Mouse (Mus musculus): ENCODE measurements at regions not wholly inside any gene's neighbourhood (a gene's known extent, or its start where the extent isn't known, plus 50 kb on each side); places are given as distances from the start of the nearest gene placed in this dataset.

DNA sequence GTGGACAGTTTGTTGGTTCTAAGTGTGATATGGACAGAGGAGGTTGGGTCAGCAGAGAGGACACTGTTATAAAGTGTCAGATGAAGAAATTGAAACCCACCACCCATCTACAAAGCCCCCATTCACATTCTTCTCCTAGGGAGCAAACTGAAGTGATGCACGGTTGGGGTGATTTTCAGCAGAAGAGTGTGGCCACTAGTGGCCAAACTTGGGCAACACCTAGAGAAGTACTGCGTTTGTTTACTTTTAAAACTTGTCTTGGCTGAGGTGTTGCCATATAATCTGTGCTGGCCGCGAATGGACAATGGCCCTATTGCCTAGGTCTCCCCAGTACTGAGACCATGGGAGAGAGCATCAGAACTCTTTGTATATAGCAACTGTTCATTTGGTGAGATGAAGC is 150.8 kb upstream of the Cox10 start:
- no peak for DNase-seq (ENCODE audit: extremely low spot score, low spot score)

DNA sequence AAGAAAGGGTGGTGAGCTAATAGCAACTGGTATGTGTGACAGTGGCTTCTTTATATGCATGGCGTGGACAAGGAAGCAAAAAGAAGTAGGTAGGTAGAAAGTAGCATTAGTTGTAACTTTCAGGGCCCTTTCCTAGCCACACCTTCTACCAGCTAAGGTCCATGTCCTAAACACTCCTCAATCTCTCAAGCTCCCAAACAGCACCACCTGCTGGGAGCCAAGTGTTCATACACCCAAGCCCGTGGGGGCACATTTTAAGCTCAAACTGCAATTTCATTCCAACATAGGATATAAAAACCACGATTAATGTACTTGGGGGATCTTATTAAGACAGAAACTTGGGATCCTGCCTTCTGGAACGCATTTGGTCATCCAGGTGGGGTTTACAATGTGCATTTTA is 141.6 kb upstream of the Cox10 start:
- DNase-seq (ENCODE audit: extremely low spot score, low spot score), result no peak

GRCm38 (mm10) chr11:64217181-64217580 is 137.9 kb upstream of the Cox10 start:
- no peak for DNase-seq (ENCODE audit: extremely low spot score, low spot score)

DNA sequence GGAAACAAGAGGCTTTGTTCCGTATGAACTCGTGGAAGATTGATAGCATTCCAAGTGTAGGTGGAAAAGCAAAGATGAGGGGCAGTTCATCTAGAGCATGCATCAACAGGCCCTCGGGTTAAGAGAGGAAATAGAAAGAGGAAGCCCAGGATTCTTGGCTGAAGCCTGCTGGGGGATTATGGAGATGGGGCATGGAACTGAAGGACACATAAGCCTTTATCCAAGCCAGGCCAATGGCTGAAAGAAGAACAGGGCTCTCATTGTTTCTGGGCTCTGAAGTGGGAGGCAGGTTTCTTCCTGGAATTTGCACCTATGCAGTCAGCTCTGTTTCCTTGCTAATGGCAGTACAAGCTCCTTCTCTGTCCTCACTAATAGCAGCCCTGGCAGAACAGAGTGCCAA is 131.6 kb upstream of the Cox10 start:
- no peak for DNase-seq (ENCODE audit: extremely low spot score, low spot score)

- no peak for DNase-seq (ENCODE audit: extremely low spot score, low spot score)
These were observed 129.0 kb upstream of the Cox10 start for GRCm38 (mm10) chr11:64208306-64208705.

DNA sequence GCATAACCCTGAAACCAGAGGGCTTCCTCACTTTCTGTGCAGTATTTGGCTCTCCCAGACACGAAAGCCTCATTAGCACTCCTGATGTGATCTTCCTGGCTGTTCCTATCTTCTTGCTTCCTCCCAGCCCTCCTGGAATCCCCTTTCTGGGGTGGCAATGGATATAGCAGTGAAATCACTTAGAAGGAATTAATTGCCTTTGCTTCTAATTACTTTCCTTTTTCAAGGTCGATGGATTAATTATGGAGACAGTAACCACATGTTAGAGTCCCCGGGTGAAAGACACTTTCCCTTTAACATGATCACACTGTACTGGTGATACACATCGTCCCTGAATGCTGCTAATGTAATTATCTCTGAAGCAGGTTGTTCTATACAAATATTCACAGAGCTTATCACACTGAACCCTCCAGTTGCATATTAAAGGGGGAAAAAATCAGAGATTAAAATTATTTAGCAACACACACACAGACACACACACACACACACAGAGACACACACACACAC is 128.1 kb upstream of the Cox10 start:
- DNase-seq (ENCODE audit: extremely low spot score, low spot score), result no peak

- DNase-seq (ENCODE audit: extremely low spot score, low spot score), result no peak
These were observed 126.9 kb upstream of the Cox10 start for GRCm38 (mm10) chr11:64206155-64206554.

- DNase-seq (ENCODE audit: extremely low spot score, low spot score), result no peak
These were observed 125.8 kb upstream of the Cox10 start for GRCm38 (mm10) chr11:64205069-64205468.

DNA sequence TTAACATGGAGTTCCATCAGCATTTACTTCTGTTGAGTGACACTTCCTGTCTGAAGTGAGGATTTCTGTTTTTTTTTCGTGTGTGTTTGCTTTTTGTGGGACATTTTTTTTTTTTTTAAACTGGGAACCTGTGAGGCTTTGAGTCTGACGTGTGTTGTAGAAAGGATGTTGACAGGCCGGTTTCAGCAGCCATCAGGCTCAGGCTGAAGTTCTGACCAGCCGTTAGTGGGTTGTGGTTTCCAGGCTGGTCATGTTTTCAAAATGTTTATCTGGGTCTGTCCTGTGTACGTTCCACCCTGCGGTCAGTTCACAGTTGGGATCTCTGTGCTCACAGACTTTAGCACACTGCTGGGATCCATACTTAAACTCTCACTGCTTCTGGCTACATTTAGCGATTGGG is 125.0 kb upstream of the Cox10 start:
- DNase-seq (ENCODE audit: extremely low spot score, low spot score), result no peak

- no peak for DNase-seq (ENCODE audit: extremely low spot score, low spot score)
These were observed 121.6 kb upstream of the Cox10 start for GRCm38 (mm10) chr11:64200874-64201273.

GRCm38 (mm10) chr11:64195272-64195671 is 116.0 kb upstream of the Cox10 start:
- DNase-seq (ENCODE audit: extremely low spot score, low spot score), result no peak

DNA sequence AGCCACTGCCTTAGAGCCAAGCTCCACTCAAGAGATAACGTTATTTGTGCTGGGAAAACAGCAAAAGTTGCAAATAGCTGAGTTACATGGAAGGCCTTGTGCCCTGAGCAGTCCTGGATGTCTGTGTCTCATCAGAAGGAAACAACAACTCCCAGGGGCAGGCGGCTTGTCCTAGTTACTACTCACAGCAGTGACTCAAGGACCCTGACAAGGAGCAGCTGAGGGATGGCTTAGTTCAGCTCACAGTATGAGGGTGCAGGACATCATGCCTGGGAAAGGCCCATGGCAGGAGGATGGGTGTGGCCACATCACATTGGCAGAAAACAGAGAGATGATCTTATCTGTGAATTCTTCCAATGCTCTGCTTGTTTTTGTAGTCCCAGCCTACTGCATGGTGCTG is 109.4 kb upstream of the Cox10 start:
- DNase-seq (ENCODE audit: extremely low spot score, low spot score), result no peak

DNA sequence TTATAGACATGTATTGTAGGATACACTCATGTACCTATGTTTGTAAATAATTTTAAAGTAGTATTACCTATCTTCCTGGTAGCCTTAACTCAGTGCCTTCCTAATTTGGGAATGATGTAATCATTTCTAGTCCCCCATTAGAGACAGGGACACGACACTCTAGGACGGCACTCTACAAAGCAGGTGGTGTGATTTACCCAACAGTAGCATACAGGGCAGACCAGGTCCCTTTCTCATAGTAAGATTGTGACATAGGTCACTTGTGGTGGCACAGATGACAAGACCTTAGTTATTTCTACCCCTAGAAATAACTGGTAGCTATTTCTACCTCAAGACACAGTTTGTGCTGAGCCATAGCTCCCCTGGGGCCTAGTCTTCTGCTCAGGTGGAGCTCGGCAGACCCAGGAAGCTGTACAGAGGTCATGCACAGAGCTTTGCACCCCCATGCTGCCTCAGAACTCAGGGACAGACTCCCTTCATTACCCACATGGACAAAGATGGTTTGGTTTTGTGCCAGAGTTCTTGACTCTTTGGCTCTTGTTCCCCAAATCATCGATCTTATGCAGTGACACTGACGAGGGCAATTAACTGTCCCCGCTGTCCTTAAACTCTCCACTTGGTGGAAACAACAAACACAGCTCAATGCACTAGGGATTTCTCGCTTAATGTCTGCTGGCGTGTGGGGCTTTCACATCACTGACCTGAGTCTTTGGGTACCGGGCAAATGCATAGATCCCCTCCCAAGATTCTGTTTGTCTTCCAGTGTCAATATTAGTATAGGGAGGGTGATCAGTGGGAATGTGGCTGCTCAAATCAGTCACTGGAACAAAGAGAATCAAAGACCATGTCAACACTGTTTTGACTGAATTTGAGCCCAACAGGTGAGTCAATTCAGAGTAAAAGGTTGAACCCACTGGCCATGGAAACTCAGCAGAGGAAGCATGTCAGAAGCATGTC is 108.5 kb upstream of the Cox10 start:
- DNase-seq (ENCODE audit: extremely low spot score, low spot score), result no peak

GRCm38 (mm10) chr11:64187007-64187406 is 107.7 kb upstream of the Cox10 start:
- DNase-seq (ENCODE audit: extremely low spot score, low spot score), result no peak

GRCm38 (mm10) chr11:64186590-64186989 is 107.3 kb upstream of the Cox10 start:
- no peak for DNase-seq (ENCODE audit: extremely low spot score, low spot score)

- DNase-seq (ENCODE audit: extremely low spot score, low spot score), result no peak
These were observed 100.8 kb upstream of the Cox10 start for GRCm38 (mm10) chr11:64180036-64180435.

DNA sequence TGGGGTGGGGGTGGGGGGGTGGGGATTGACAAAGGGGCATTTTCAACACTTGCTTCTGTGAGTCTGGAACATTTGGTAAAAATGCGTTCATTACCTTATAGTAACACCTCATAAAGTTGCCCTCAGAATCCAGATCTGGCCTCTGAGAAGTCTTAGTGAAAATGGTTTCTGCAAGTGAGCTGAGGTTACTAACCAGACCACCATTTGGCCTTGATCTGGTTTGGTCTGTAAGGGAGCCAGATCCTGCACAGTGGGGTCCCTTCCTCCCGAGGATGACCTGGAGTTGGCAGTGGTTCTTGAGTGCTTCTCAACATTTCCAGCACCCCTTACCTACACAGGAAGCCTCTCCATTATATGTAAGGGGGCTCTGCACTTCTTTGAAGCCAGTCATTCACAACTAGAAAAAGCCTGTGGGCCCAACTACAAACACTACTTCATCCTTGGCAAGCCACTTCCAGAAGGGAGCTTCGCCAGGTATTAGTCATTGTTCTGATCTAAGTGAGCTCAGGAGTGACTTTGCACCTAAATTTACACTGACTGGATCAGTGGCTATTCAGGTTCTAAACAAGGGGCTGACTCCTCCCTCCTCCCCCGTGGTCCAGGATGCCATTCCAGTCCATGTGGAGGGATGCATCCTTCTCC is 94.3 kb upstream of the Cox10 start:
- no peak for DNase-seq (ENCODE audit: extremely low spot score, low spot score)

DNA sequence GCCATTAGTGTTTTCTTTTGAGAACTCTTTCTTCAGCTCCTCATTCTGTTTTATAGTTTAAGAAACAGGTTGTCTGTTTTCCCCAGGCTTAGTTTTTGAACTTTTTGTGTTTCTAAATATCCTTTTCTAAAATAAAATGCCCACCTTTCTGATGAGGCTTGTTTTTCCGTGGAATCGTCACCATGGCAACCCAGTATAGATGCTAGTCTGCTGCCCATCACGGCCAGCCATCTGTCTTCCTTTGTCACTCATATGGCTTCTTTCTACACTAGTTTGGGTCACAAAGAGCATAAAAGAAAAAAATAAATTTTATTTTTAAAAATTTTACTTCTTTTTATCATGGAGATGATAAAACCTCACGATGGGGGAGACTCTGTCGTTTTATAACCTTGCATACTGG is 93.7 kb upstream of the Cox10 start:
- DNase-seq (ENCODE audit: extremely low spot score, low spot score), result no peak

DNA sequence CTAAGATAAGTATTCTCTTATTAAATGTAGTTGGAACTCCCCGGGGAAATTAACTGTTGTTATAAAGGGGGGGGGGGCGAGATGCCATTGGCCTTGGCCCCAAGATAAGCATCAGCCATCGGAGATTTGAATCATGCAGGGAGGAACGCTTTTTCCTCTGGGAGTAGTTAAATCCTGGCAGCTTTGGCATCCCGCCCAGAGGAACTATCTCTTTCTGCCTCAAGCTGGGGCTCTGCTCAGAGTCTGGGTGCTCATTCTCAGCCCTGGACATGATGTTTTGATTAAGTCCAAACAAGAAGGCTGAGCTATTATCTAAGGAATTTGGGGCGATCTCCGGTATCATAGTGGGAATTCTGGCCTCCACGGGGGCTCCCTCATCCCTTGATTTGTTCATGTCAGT is 89.4 kb upstream of the Cox10 start:
- no peak for DNase-seq (ENCODE audit: extremely low spot score, low spot score)

DNA sequence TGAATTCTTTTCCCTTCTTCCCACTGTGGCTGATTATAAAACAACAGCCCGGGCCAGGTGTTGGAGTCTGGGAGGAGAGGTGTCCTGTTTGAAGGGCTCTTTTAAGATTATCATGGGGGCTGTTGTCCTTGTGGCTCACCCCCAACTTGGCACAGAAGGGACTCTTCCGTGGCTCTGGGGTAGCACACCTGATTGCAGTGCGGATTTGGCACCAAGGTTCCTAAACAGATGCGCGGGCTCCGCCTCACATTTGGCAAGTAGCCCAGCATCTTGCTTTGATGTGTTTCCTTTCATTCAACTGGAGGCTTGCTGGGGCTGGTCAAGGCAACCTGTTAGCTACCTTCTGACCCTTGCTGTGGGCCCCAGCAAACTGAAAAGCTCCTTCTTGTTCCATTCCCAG is 85.5 kb upstream of the Cox10 start:
- DNase-seq (ENCODE audit: extremely low spot score, low spot score), result no peak

DNA sequence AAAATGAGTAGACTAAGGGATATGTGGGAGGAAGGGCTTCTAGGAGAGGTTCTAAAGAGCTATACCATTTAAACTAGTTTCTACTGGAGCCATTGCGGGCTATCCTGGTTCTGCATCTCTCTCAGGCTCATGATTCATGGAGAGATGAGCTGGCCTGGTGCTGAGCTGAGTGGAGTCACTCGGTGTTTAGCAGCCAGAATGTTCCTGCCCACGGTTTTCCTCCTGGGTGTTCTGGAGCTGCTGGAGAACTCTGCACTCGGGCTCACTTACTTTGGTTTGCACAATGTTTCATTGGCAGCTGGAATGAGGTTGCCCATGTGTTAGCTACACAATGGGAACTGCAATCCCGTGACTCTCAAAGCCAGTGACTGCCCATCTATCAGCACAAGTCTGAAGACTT is 79.0 kb upstream of the Cox10 start:
- no peak for DNase-seq (ENCODE audit: extremely low spot score, low spot score)

- DNase-seq (ENCODE audit: extremely low spot score, low spot score), result no peak
These were observed 77.4 kb upstream of the Cox10 start for GRCm38 (mm10) chr11:64156640-64157039.

- no peak for DNase-seq (ENCODE audit: extremely low spot score, low spot score)
These were observed 60.2 kb upstream of the Cox10 start for GRCm38 (mm10) chr11:64139483-64139882.
